Mouse (Mus musculus) liver, embryonic 14.5 days (tissue): ENCODE data around the gene Crim1. TPM values are rescaled to one million over a fixed set of nuclear protein-coding genes. Genes with fewer than 3 reads are reported as not detected.
"Not testable (repeated sequence)": the region's sequence is repeated elsewhere in the genome, so short reads cannot be mapped to it uniquely, and the experiment has no call there.

ENCODE experiments used
- ATAC-seq: fragments of 200-750 bp; cut with Nextera tagmentation; 2 replicates; pipeline ENCODE4 v1.8.0; 2017; ENCODE audit warnings: moderate number of reproducible peaks, mild to moderate bottlenecking, moderate library complexity; ENCODE audit not compliant: insufficient read depth
- DNase-seq, 3 experiments: peaks; one replicate each; pipeline ENCODE4 v3.0.0-alpha.2; 2012 to 2013; ENCODE audit warnings: low read depth in 3 of 3, low spot score in 3 of 3
- H3K27ac ChIP-seq: fragments of 300-500 bp; sonication (generic); 2 replicates; pipeline ENCODE4 v1.5.1; 2014; ENCODE audit warnings: moderate library complexity, mild to moderate bottlenecking, control low read depth, inconsistent platforms
- H3K27me3 ChIP-seq: fragments of 300-500 bp; sonication (generic); 2 replicates; pipeline ENCODE4 v1.6.1; 2014; ENCODE audit warnings: mild to moderate bottlenecking, low read length, moderate library complexity; ENCODE audit not compliant: control insufficient read depth, insufficient read depth
- H3K36me3 ChIP-seq: fragments of 300-500 bp; sonication (generic); replicated peaks from 2 replicates; pipeline ENCODE4 v1.6.1; 2014; ENCODE audit warnings: low read depth; ENCODE audit not compliant: control insufficient read depth, insufficient read depth
- H3K4me1 ChIP-seq, 2 experiments: fragments of 200-500 bp in 1 of 2; fragments of 300-500 bp in 1 of 2; sonication (generic) in 1 of 2; replicated peaks; 2 replicates each; pipeline ENCODE4 v1.6.1; 2012 to 2014; ENCODE audit warnings: antibody characterized with exemption in 1 of 2, inconsistent platforms in 1 of 2, low read length in 1 of 2; ENCODE audit not compliant: control insufficient read depth in 2 of 2, insufficient read depth in 2 of 2
- H3K4me2 ChIP-seq: fragments of 300-500 bp; sonication (generic); 2 replicates; pipeline ENCODE4 v1.6.1; 2014; ENCODE audit warnings: low read depth, mild to moderate bottlenecking, control low read depth, moderate library complexity
- H3K4me3 ChIP-seq, 2 experiments: fragments of 200-500 bp in 1 of 2; fragments of 300-500 bp in 1 of 2; sonication (generic) in 1 of 2; 2 replicates each; pipeline ENCODE4 v1.5.1; 2012 to 2014; ENCODE audit warnings: low read depth in 2 of 2, low read length in 2 of 2, mild to moderate bottlenecking in 2 of 2, control low read depth in 1 of 2, inconsistent platforms in 1 of 2, moderate library complexity in 1 of 2; ENCODE audit not compliant: insufficient read depth in 1 of 2
- H3K9ac ChIP-seq: fragments of 300-500 bp; sonication (generic); replicated peaks from 2 replicates; pipeline ENCODE4 v1.6.1; 2014; ENCODE audit warnings: mild to moderate bottlenecking, control low read depth, moderate library complexity
- H3K9me3 ChIP-seq: fragments of 300-500 bp; sonication (generic); 2 replicates; pipeline ENCODE4 v1.6.1; 2016; ENCODE audit warnings: low read length, mixed read lengths; ENCODE audit not compliant: control insufficient read depth
- CTCF ChIP-seq: IDR thresholded peaks from 2 replicates; pipeline ENCODE4 v1.5.1; 2016; ENCODE audit warnings: antibody characterized with exemption, low read depth, control low read depth
- EP300 ChIP-seq: IDR thresholded peaks from 2 replicates; pipeline ENCODE4 v1.6.1; 2016; ENCODE audit warnings: antibody characterized with exemption, low read depth
- WGBS: fragments of 180-500 bp; shearing (Covaris S2); extraction: QIAGEN DNeasy Blood & Tissue Kit; methylation state at CpG from one replicate; pipeline ENCODE4 v1.1.7; 2014; ENCODE audit not compliant: insufficient replicate concordance; 5-methylcytosine and 5-hydroxymethylcytosine counted together
- polyA plus RNA-seq, 2 experiments: library from polyadenylated mRNA; depleted of rRNA in 1 of 2; stranded (reverse) in 1 of 2; unstranded in 1 of 2; fragments of >200 nt; fragmentation: Nextera tagmentation in 1 of 2; extraction: Ambion mirVana in 1 of 2; gene quantifications; 2 replicates each; pipeline versions ENCODE4 v1.2.1 to v1.2.3; 2012 to 2014

Gene Crim1
- polyA plus RNA-seq, 2 experiments: 0.74 to 0.95 TPM

DNA sequence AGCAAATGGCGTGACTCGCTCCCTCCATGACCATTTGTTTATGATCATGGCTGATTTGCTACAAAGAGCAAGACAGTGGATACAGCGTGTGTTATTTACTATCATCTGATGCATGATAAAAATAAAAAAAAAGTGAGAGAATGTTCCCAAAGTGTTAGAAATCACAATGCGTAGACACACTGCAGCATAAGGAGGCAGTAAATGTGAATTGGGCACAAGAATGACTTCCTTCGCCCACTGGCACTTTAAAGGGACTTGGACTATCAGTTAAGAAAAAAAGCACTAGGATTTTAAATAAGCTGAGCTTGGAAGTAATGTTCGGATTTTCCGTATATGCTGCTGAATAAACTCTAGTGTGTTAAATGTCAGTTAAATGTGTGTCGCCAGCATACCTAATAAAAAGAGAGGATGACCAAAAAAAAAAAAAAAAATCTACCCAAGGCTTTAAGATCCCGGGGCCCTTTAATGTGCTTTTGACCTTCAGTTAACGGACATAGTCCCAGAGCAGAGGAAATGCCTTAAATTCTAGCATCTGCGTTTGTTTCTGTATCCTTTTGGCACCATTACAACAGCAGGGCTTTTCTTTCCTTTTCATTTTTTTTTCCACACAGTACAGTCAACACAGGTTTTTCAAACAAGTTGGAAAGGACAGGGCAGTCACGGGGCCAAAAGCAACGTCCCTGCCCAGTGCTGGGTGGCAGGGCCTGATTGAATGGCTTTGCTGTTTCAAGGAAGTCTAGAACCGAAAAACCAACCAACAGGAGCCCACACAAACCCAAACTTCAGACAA, 50.3 kb downstream of the Crim1 start:
- Histone ChIP-seq H3K9ac (no peak overlapping the region), H3K4me1 (peaks cover 29 to 36% of the 10 kb centered on the region in 2 experiments), H3K9me3 (no peaks in the 10 kb centered on the region), H3K4me3 (no peak overlapping the region), H3K4me2 (no peak overlapping the region), H3K27ac (no peak overlapping the region), H3K36me3 (no peaks in the 10 kb centered on the region), H3K27me3 (no peaks in the 10 kb centered on the region)
- TF ChIP-seq CTCF (no peak), EP300 (no peak)
- WGBS: 75% methylated on average over 14 of the region's 14 CpGs
- ATAC-seq (no peak), DNase-seq (no peak)

DNA sequence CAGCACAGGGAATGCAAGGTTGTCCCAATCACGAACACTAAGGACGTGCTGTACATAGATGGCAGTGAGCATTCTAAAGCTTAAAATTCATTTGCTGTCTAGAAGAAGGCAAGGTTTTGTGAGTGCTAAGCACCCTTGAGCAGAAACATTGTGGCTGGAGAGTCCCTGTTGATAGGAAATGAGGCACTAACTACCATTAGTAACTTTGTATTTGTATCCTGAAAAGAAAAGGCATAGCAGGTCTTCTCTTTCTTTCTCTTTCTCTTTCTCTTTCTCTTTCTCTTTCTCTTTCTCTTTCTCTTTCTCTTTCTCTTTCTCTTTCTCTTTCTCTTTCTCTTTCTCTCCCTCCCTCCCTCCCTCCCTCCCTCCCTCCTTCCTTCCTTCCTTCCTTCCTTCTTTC, 53.5 kb downstream of the Crim1 start:
- not testable (repeated sequence) for H3K4me3 ChIP-seq, H3K27ac ChIP-seq, DNase-seq, H3K4me2 ChIP-seq, H3K9ac ChIP-seq, H3K9me3 ChIP-seq, ATAC-seq, H3K36me3 ChIP-seq, H3K27me3 ChIP-seq
- WGBS: 83% methylated on average over 2 of the region's 2 CpGs
- H3K4me1 ChIP-seq: peaks cover 12 to 21% of the 10 kb centered on the region in 2 experiments

DNA sequence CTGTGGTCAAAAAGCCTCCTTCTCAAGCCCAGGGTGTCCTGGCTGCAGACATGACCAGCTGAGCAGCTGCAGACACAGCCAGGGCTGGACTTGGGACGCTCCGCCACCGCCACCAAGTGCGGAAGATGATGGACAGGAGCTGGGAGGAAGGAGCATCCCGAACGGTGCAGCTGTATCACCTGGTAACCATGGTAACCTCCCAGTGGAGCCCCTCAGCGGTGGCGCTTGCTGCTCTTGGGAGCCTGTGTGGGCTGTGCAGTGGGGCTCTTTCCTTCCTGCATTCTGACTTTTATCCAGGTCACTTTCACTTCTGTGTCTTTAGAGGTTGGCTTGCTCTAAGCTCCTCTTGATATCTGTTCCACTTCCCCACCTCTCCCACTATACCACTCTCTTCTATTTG, 54.2 kb downstream of the Crim1 start:
- no peak for ATAC-seq
- no peaks in the 10 kb centered on the region for H3K27me3 ChIP-seq
- H3K27ac ChIP-seq: no peak overlapping the region
- no peak for DNase-seq
- WGBS: 90% methylated on average over 8 of the region's 8 CpGs
- peaks cover 6 to 15% of the 10 kb centered on the region in 2 experiments for H3K4me1 ChIP-seq
- TF ChIP-seq EP300: no peak
- TF ChIP-seq CTCF: no peak
- no peaks in the 10 kb centered on the region for H3K9me3 ChIP-seq
- no peak overlapping the region for H3K4me3 ChIP-seq
- no peak overlapping the region for H3K4me2 ChIP-seq
- H3K36me3 ChIP-seq: no peaks in the 10 kb centered on the region
- no peak overlapping the region for H3K9ac ChIP-seq

DNA sequence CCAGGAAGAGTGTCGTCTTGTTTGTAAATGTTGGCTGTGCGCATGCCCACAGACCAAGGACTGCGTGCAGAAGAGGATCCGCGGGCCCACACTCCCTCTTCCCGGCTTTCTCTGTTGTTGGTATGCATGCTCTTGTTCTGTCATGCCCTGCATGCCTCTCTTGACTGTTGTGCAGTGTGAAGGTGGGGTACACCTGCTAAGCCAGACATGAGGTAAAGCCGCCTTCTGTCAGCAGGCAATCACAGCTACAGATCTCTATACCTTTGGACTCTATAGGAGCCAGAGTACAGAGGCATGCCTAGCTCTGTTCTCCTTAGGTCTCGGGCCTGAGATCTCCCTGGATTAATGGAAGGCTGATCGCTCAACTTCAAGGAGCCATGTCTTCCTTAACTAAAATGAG, 55.7 kb downstream of the Crim1 start:
- WGBS: 81% methylated on average over 9 of the region's 9 CpGs
- H3K4me1 ChIP-seq: peaks cover 0 to 6% of the 10 kb centered on the region in 2 experiments; a peak in 1 of 4 replicates
- no peak for ATAC-seq

DNA sequence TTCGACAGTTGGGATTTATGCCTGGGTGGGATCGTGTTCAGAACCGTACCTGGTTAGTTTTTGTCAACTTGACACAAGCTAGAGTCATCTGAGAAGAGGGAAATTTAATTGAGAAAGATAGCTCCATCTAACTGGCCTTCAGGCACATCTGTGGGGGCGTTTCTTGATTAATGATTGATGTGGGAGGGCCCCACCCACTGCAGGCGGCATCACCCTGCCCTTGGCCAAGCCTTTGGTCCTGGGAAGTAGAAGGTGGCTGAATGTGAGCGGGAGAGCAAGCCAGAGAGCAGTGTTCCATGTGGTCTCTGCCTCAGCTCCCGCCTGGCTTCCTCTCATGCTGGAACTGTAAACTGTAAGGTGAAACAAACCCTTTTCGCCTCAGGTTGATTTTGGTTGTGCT, 56.5 kb downstream of the Crim1 start:
- H3K27me3 ChIP-seq: no peaks in the 10 kb centered on the region
- no peak overlapping the region for H3K9ac ChIP-seq
- no peak overlapping the region for H3K4me2 ChIP-seq
- peaks cover 0 to 6% of the 10 kb centered on the region in 2 experiments; a peak in 1 of 4 replicates for H3K4me1 ChIP-seq
- ATAC-seq: no peak
- DNase-seq: no peak
- 65% methylated on average over 8 of the region's 8 CpGs for WGBS
- no peak overlapping the region for H3K27ac ChIP-seq
- H3K4me3 ChIP-seq: no peak overlapping the region
- no peaks in the 10 kb centered on the region for H3K9me3 ChIP-seq
- H3K36me3 ChIP-seq: no peaks in the 10 kb centered on the region
- TF ChIP-seq EP300: no peak
- no peak for TF ChIP-seq CTCF

More for the DNA sequence above, 55.7 kb downstream of the Crim1 start:
- H3K9ac ChIP-seq: no peak overlapping the region
- H3K27me3 ChIP-seq: no peaks in the 10 kb centered on the region
- TF ChIP-seq CTCF (no peak), EP300 (no peak)
- H3K27ac ChIP-seq: no peak overlapping the region
- no peaks in the 10 kb centered on the region for H3K9me3 ChIP-seq
- no peak for DNase-seq
- H3K4me3 ChIP-seq: no peak overlapping the region
- no peak overlapping the region for H3K4me2 ChIP-seq
- H3K36me3 ChIP-seq: no peaks in the 10 kb centered on the region
